Mouse (Mus musculus) liver, postnatal 0 days (tissue): Measurements from ENCODE around the gene Carmil2. TPM values are rescaled to one million over a fixed set of nuclear protein-coding genes. Genes with fewer than 3 reads are reported as not detected.
A peak's percentile ranks its signal among the peaks of the same experiment; 100 is the strongest.

ENCODE experiments used
- ATAC-seq: fragments of 200-750 bp; cut with Nextera tagmentation; 2 replicates; pipeline ENCODE4 v1.8.0; 2017; ENCODE audit warnings: mild to moderate bottlenecking, moderate library complexity
- DNase-seq: peaks from one replicate; pipeline ENCODE4 v3.0.0-alpha.2; 2016
- H3K27ac ChIP-seq: fragments of 300-500 bp; sonication (generic); 2 replicates; pipeline ENCODE4 v1.5.1; 2014; ENCODE audit warnings: antibody characterized with exemption, moderate library complexity, mild to moderate bottlenecking, low read depth
- H3K27me3 ChIP-seq: fragments of 300-500 bp; sonication (generic); 2 replicates; pipeline ENCODE4 v1.6.1; 2014; ENCODE audit warnings: low read length, control low read depth, mixed read lengths; ENCODE audit not compliant: insufficient read depth
- H3K36me3 ChIP-seq: fragments of 300-500 bp; sonication (generic); replicated peaks from 2 replicates; pipeline ENCODE4 v1.6.1; 2014; ENCODE audit warnings: mild to moderate bottlenecking, control low read depth, low read length, moderate library complexity, mixed read lengths; ENCODE audit not compliant: insufficient read depth
- H3K4me1 ChIP-seq: fragments of 300-500 bp; sonication (generic); 2 replicates; pipeline ENCODE4 v1.6.1; 2014; ENCODE audit warnings: antibody characterized with exemption, mild to moderate bottlenecking, control low read depth; ENCODE audit not compliant: insufficient read depth
- H3K4me2 ChIP-seq: fragments of 300-500 bp; sonication (generic); 2 replicates; pipeline ENCODE4 v1.6.1; 2014; ENCODE audit warnings: low read depth, mild to moderate bottlenecking, low read length, moderate library complexity, mixed read lengths
- H3K4me3 ChIP-seq: fragments of 300-500 bp; sonication (generic); 2 replicates; pipeline ENCODE4 v1.5.1; 2014; ENCODE audit warnings: low read depth, low read length
- H3K9ac ChIP-seq: fragments of 300-500 bp; sonication (generic); replicated peaks from 2 replicates; pipeline ENCODE4 v1.6.1; 2014; ENCODE audit warnings: mild to moderate bottlenecking, moderate library complexity
- H3K9me3 ChIP-seq: fragments of 300-500 bp; sonication (generic); 2 replicates; pipeline ENCODE4 v1.6.1; 2016; ENCODE audit warnings: mild to moderate bottlenecking, control low read depth, low read length, mixed read lengths
- CTCF ChIP-seq: sonication (generic); IDR thresholded peaks from 2 replicates; pipeline ENCODE4 v1.5.1; 2016; ENCODE audit warnings: antibody characterized with exemption, low read depth
- EP300 ChIP-seq: IDR thresholded peaks from 2 replicates; pipeline ENCODE4 v1.6.1; 2016; ENCODE audit warnings: antibody characterized with exemption, low read depth, mild to moderate bottlenecking
- WGBS: fragments of 180-500 bp; shearing (Covaris S2); extraction: QIAGEN DNeasy Blood & Tissue Kit; methylation state at CpG from one replicate; pipeline ENCODE4 v1.1.7; 2014; ENCODE audit not compliant: insufficient replicate concordance; 5-methylcytosine and 5-hydroxymethylcytosine counted together
- polyA plus RNA-seq: library from polyadenylated mRNA; unstranded; fragments of >200 nt; fragmentation: Nextera tagmentation; extraction: Ambion mirVana; gene quantifications from 2 replicates; pipeline ENCODE4 v1.2.1, GENCODE M21; 2015

The Carmil2 gene
- polyA plus RNA-seq, 1 experiment from 2014 or later = 0.73 TPM

GRCm38 (mm10) chr8:105686551-105686950 lies 477 bp downstream of the Carmil2 start:
- peak; percentile 14; the same call in 1 of the 2 replicates for ATAC-seq
- H3K4me2 ChIP-seq = peak overlapping the region; percentile 61
- H3K9ac ChIP-seq = no peak overlapping the region
- H3K9me3 ChIP-seq = no peaks in the 10 kb centered on the region
- no peaks in the 10 kb centered on the region for H3K27me3 ChIP-seq
- 0 out of 2 replicates have a peak, but pooled peaks cover 3% of the 10 kb centered on the region for H3K4me1 ChIP-seq
- H3K4me3 ChIP-seq = peak overlapping the region; percentile 19; the same call in 1 of the 2 replicates
- no peak for TF ChIP-seq EP300
- TF ChIP-seq CTCF = no peak
- 57% methylated on average over 6 of the region's 6 CpGs for WGBS
- DNase-seq = no peak
- H3K27ac ChIP-seq = peak overlapping the region; percentile 77
- peaks cover 27% of the 10 kb centered on the region for H3K36me3 ChIP-seq

- Histone ChIP-seq H3K27me3 (no peaks in the 10 kb centered on the region), H3K36me3 (peaks cover 18% of the 10 kb centered on the region), H3K4me3 (no peak overlapping the region), H3K27ac (no peak overlapping the region), H3K9me3 (no peaks in the 10 kb centered on the region), H3K4me1 (0 out of 2 replicates have a peak, but pooled peaks cover 3% of the 10 kb centered on the region), H3K4me2 (no peak overlapping the region), H3K9ac (no peak overlapping the region)
- TF ChIP-seq EP300 = no peak
- no peak for TF ChIP-seq CTCF
- DNase-seq (no peak), ATAC-seq (no peak)
- WGBS = 78% methylated on average over 8 of the region's 8 CpGs
Observed at GRCm38 (mm10) chr8:105687512-105687911, 1.4 kb downstream of the Carmil2 start.

GRCm38 (mm10) chr8:105688242-105688752 lies 2.2 kb downstream of the Carmil2 start:
- 48% methylated on average over 14 of the region's 14 CpGs for WGBS
- ATAC-seq = no peak

GRCm38 (mm10) chr8:105689256-105689982 lies 3.3 kb downstream of the Carmil2 start:
- Histone ChIP-seq H3K27me3 (0 out of 2 replicates have a peak, but pooled peaks cover 2% of the 10 kb centered on the region), H3K4me2 (no peak overlapping the region), H3K4me1 (peaks cover 12% of the 10 kb centered on the region), H3K27ac (no peak overlapping the region), H3K9ac (no peak overlapping the region), H3K36me3 (no peaks in the 10 kb centered on the region; the same call in 1 of the 2 replicates), H3K4me3 (no peak overlapping the region), H3K9me3 (no peaks in the 10 kb centered on the region)
- no peak for ATAC-seq
- TF ChIP-seq CTCF (no peak), EP300 (no peak)
- 77% methylated on average over 35 of the region's 35 CpGs for WGBS
- DNase-seq = no peak

More at GRCm38 (mm10) chr8:105688242-105688752, 2.2 kb downstream of the Carmil2 start:
- H3K36me3 ChIP-seq = peaks cover 10% of the 10 kb centered on the region
- no peak overlapping the region for H3K4me2 ChIP-seq
- no peaks in the 10 kb centered on the region for H3K27me3 ChIP-seq
- H3K4me1 ChIP-seq = 0 out of 2 replicates have a peak, but pooled peaks cover 3% of the 10 kb centered on the region
- H3K9ac ChIP-seq = no peak overlapping the region
- no peak for DNase-seq
- TF ChIP-seq EP300 (no peak), CTCF (no peak)
- H3K27ac ChIP-seq = no peak overlapping the region
- H3K9me3 ChIP-seq = no peaks in the 10 kb centered on the region
- H3K4me3 ChIP-seq = no peak overlapping the region

GRCm38 (mm10) chr8:105689983-105690360 lies 3.9 kb downstream of the Carmil2 start:
- Histone ChIP-seq H3K9me3 (no peaks in the 10 kb centered on the region), H3K27me3 (0 out of 2 replicates have a peak, but pooled peaks cover 4% of the 10 kb centered on the region), H3K4me1 (peaks cover 12% of the 10 kb centered on the region), H3K9ac (no peak overlapping the region), H3K4me3 (no peak overlapping the region), H3K4me2 (no peak overlapping the region), H3K36me3 (no peaks in the 10 kb centered on the region; the same call in 1 of the 2 replicates), H3K27ac (no peak overlapping the region)
- ATAC-seq (no peak), DNase-seq (no peak)
- TF ChIP-seq EP300 = no peak
- TF ChIP-seq CTCF = no peak
- WGBS = 91% methylated on average over 9 of the region's 9 CpGs

GRCm38 (mm10) chr8:105690978-105691377 lies 4.9 kb downstream of the Carmil2 start:
- TF ChIP-seq CTCF = no peak
- TF ChIP-seq EP300 = no peak
- 75% methylated on average over 14 of the region's 14 CpGs for WGBS

More at GRCm38 (mm10) chr8:105690978-105691377, 4.9 kb downstream of the Carmil2 start:
- no peaks in the 10 kb centered on the region; the same call in 1 of the 2 replicates for H3K36me3 ChIP-seq
- no peak overlapping the region for H3K4me3 ChIP-seq
- H3K9me3 ChIP-seq = no peaks in the 10 kb centered on the region
- 0 out of 2 replicates have a peak, but pooled peaks cover 4% of the 10 kb centered on the region for H3K27me3 ChIP-seq
- no peak overlapping the region for H3K27ac ChIP-seq
- no peak overlapping the region for H3K9ac ChIP-seq
- no peak for ATAC-seq
- DNase-seq = no peak
- H3K4me2 ChIP-seq = no peak overlapping the region
- peaks cover 11% of the 10 kb centered on the region for H3K4me1 ChIP-seq
